8 mouse cellular contexts compared by ENCODE assay signal in genomic region chr7:139011027-139011426, GRCm38 (mm10).
A peak's percentile ranks its signal among the peaks of the same experiment; 100 is the strongest.
DNase-seq lines count a peak whose midpoint lies in the region; ATAC-seq and TF ChIP-seq lines count a peak whose summit lies in the region.

No protein-coding gene starts in this region.

- no peak overlapping the region for H3K9ac ChIP-seq in forebrain, embryonic 11.5 days (ENCODE audit: low read length)
- H3K9ac ChIP-seq in forebrain, embryonic 15.5 days (replicated peaks), result no peak overlapping the region
- no peak overlapping the region for H3K9ac ChIP-seq in lung, embryonic 14.5 days

- peak; percentile 77 for DNase-seq in forebrain, embryonic 11.5 days (ENCODE audit: low spot score)
- peak; percentile 8 to 19 for DNase-seq in urinary bladder, postnatal 36 days (ENCODE audit: low spot score in 2 of 2)
- no peak for DNase-seq in urinary bladder, postnatal 10 days (ENCODE audit: low spot score)
- DNase-seq in induced T-regulatory cell, adult 2 months (ENCODE audit: low read depth), result peak; percentile 53
- peak; percentile 75 for DNase-seq in lung, embryonic 14.5 days

- no peaks in the 10 kb centered on the region for H3K4me1 ChIP-seq in forebrain, embryonic 11.5 days (replicated peaks; ENCODE audit: control insufficient read depth, insufficient read depth, low read length)
- H3K4me1 ChIP-seq in forebrain, embryonic 15.5 days, result no peaks in the 10 kb centered on the region
- no peaks in the 10 kb centered on the region for H3K4me1 ChIP-seq in cortical plate, adult 2 months (ENCODE audit: control insufficient read depth, insufficient read depth, low read length)
- no peaks in the 10 kb centered on the region for H3K4me1 ChIP-seq in lung, embryonic 14.5 days (ENCODE audit: insufficient read depth)
- no peaks in the 10 kb centered on the region for H3K4me1 ChIP-seq in small intestine, adult 2 months (ENCODE audit: control insufficient read depth, insufficient read depth, insufficient read length, low read length)

- H3K36me3 ChIP-seq in forebrain, embryonic 11.5 days (ENCODE audit: control insufficient read depth, insufficient read depth, low read length), result no peaks in the 10 kb centered on the region
- H3K36me3 ChIP-seq in forebrain, embryonic 15.5 days, result no peaks in the 10 kb centered on the region
- H3K36me3 ChIP-seq in lung, embryonic 14.5 days (ENCODE audit: insufficient read depth), result no peaks in the 10 kb centered on the region
- H3K36me3 ChIP-seq in small intestine, adult 2 months (ENCODE audit: control insufficient read depth, insufficient read depth, low read length), result no peaks in the 10 kb centered on the region

- no peak for TF ChIP-seq POLR2A in cortical plate, adult 2 months (IDR thresholded peaks at IDR 0.05; ENCODE audit: extremely low read depth, insufficient read depth, low read length)
- no peak for TF ChIP-seq POLR2A in small intestine, adult 2 months (IDR thresholded peaks at IDR 0.05; ENCODE audit: low read depth, low read length)

- 41% methylated on average over 3 of the region's 3 CpGs for WGBS in forebrain, embryonic 11.5 days
- WGBS in forebrain, embryonic 15.5 days, result 32% methylated on average over 3 of the region's 3 CpGs
- WGBS in lung, embryonic 14.5 days, result 36% methylated on average over 3 of the region's 3 CpGs
- whole genome bisulfite sequencing in small intestine, adult 2 months, result 31% methylated on average over 3 of the region's 3 CpGs

- peak; percentile 83 for TF ChIP-seq CTCF in cortical plate, adult 2 months (IDR thresholded peaks at IDR 0.05; ENCODE audit: extremely low read depth, insufficient read depth, low read length)
- TF ChIP-seq CTCF in lung, embryonic 14.5 days (IDR thresholded peaks at IDR 0.05; ENCODE audit: low read depth), result peak; percentile 90
- TF ChIP-seq CTCF in small intestine, adult 2 months (IDR thresholded peaks at IDR 0.05; ENCODE audit: extremely low read depth, insufficient read length, insufficient replicate concordance, low read depth, low read length), result peak; percentile 78; the same call in 1 of the 2 replicates

- H3K9me3 ChIP-seq in forebrain, embryonic 11.5 days (ENCODE audit: control insufficient read depth, low read length), result no peaks in the 10 kb centered on the region
- no peaks in the 10 kb centered on the region for H3K9me3 ChIP-seq in forebrain, embryonic 15.5 days
- no peaks in the 10 kb centered on the region for H3K9me3 ChIP-seq in lung, embryonic 14.5 days (ENCODE audit: low read depth, low read length)

- no peak overlapping the region for H3K4me3 ChIP-seq in forebrain, embryonic 11.5 days (ENCODE audit: low read depth, low read length)
- H3K4me3 ChIP-seq in forebrain, embryonic 15.5 days, result no peak overlapping the region
- H3K4me3 ChIP-seq in cortical plate, adult 2 months (ENCODE audit: insufficient read depth, low read length), result no peak overlapping the region
- no peak overlapping the region for H3K4me3 ChIP-seq in lung, embryonic 14.5 days (ENCODE audit: low read depth, low read length)
- H3K4me3 ChIP-seq in small intestine, adult 2 months (ENCODE audit: low read depth, low read length), result no peak overlapping the region

- no peak overlapping the region for H3K27ac ChIP-seq in forebrain, embryonic 11.5 days (ENCODE audit: low read depth, low read length)
- H3K27ac ChIP-seq in forebrain, embryonic 15.5 days (replicated peaks), result no peak overlapping the region
- no peak overlapping the region for H3K27ac ChIP-seq in cortical plate, adult 2 months (ENCODE audit: insufficient read depth, low read length)
- no peak overlapping the region for H3K27ac ChIP-seq in lung, embryonic 14.5 days (ENCODE audit: low read depth)
- no peak overlapping the region for H3K27ac ChIP-seq in small intestine, adult 2 months (ENCODE audit: insufficient read depth, low read depth, low read length)

- H3K4me2 ChIP-seq in forebrain, embryonic 11.5 days (ENCODE audit: low read depth, low read length, severe bottlenecking), result no peak overlapping the region
- H3K4me2 ChIP-seq in forebrain, embryonic 15.5 days (replicated peaks), result no peak overlapping the region
- no peak overlapping the region for H3K4me2 ChIP-seq in lung, embryonic 14.5 days

- ATAC-seq in forebrain, embryonic 11.5 days (replicated peaks; ENCODE audit: low FRiP score), result 0 out of 2 replicates have a peak, but pooled peaks have one; percentile 27
- ATAC-seq in forebrain, embryonic 15.5 days (replicated peaks), result no peak
- ATAC-seq in lung, embryonic 14.5 days (ENCODE audit: insufficient read depth), result 0 out of 2 replicates have a peak, but pooled peaks have one; percentile 24

- H3K27me3 ChIP-seq in forebrain, embryonic 11.5 days (ENCODE audit: control insufficient read depth, insufficient read depth, low read length), result no peaks in the 10 kb centered on the region
- H3K27me3 ChIP-seq in forebrain, embryonic 15.5 days, result no peaks in the 10 kb centered on the region
- H3K27me3 ChIP-seq in lung, embryonic 14.5 days (ENCODE audit: insufficient read depth, low read length), result no peaks in the 10 kb centered on the region
- no peaks in the 10 kb centered on the region for H3K27me3 ChIP-seq in small intestine, adult 2 months (ENCODE audit: control insufficient read depth, insufficient read depth, low read length)
